Mouse (Mus musculus): Measurements from ENCODE around the gene Il12rb2. TPM values are rescaled to one million over a fixed set of nuclear protein-coding genes. Genes with fewer than 3 reads are reported as not detected.

Il12rb2 gene
- polyA plus RNA-seq, 1 experiment, result not detected

GRCm38 (mm10) chr6:67303210-67303609 lies 72.8 kb downstream of the Il12rb2 start:
- Histone ChIP-seq H3K4me1 (ENCODE audit: control insufficient read depth, insufficient read depth, low read length) (peaks cover 3% of the 10 kb centered on the region), H3K27me3 (ENCODE audit: control insufficient read depth, insufficient read depth, low read length, poor library complexity, severe bottlenecking) (no peaks in the 10 kb centered on the region), H3K36me3 (ENCODE audit: control insufficient read depth, insufficient read depth, low read length, poor library complexity, severe bottlenecking) (no peaks in the 10 kb centered on the region), H3K9me3 (replicated peaks; ENCODE audit: control insufficient read depth, insufficient read depth, low read length, poor library complexity, severe bottlenecking) (no peaks in the 10 kb centered on the region), H3K27ac (ENCODE audit: insufficient read depth, low read length) (no peak overlapping the region), H3K9ac (ENCODE audit: low read depth, poor library complexity, severe bottlenecking) (no peak overlapping the region), H3K4me3 (ENCODE audit: low read depth, low read length) (no peak overlapping the region)
- TF ChIP-seq POLR2A (IDR thresholded peaks at IDR 0.05; ENCODE audit: insufficient read depth, low read length), result no peak
- no peak for TF ChIP-seq EP300 (IDR thresholded peaks at IDR 0.05; ENCODE audit: insufficient read depth, low read depth, low read length)
- no peak for TF ChIP-seq CTCF (IDR thresholded peaks at IDR 0.05; ENCODE audit: low read depth, low read length)

GRCm38 (mm10) chr6:67302471-67302870 lies 73.5 kb downstream of the Il12rb2 start:
- H3K27ac ChIP-seq (ENCODE audit: insufficient read depth, low read length), result no peak overlapping the region
- H3K4me3 ChIP-seq (ENCODE audit: low read depth, low read length), result no peak overlapping the region
- no peak for TF ChIP-seq EP300 (IDR thresholded peaks at IDR 0.05; ENCODE audit: insufficient read depth, low read depth, low read length)
- no peak for TF ChIP-seq POLR2A (IDR thresholded peaks at IDR 0.05; ENCODE audit: insufficient read depth, low read length)
- TF ChIP-seq CTCF (IDR thresholded peaks at IDR 0.05; ENCODE audit: low read depth, low read length), result no peak
- H3K36me3 ChIP-seq (ENCODE audit: control insufficient read depth, insufficient read depth, low read length, poor library complexity, severe bottlenecking), result no peaks in the 10 kb centered on the region
- no peaks in the 10 kb centered on the region for H3K9me3 ChIP-seq (replicated peaks; ENCODE audit: control insufficient read depth, insufficient read depth, low read length, poor library complexity, severe bottlenecking)
- no peaks in the 10 kb centered on the region for H3K27me3 ChIP-seq (ENCODE audit: control insufficient read depth, insufficient read depth, low read length, poor library complexity, severe bottlenecking)
- H3K9ac ChIP-seq (ENCODE audit: low read depth, poor library complexity, severe bottlenecking), result no peak overlapping the region
- H3K4me1 ChIP-seq (ENCODE audit: control insufficient read depth, insufficient read depth, low read length), result peaks cover 3% of the 10 kb centered on the region

GRCm38 (mm10) chr6:67301230-67301629 lies 74.8 kb downstream of the Il12rb2 start:
- no peaks in the 10 kb centered on the region for H3K9me3 ChIP-seq (replicated peaks; ENCODE audit: control insufficient read depth, insufficient read depth, low read length, poor library complexity, severe bottlenecking)
- H3K27ac ChIP-seq (ENCODE audit: insufficient read depth, low read length), result 0 out of 2 replicates have a peak overlapping the region, but pooled peaks have one; percentile 4
- H3K4me1 ChIP-seq (ENCODE audit: control insufficient read depth, insufficient read depth, low read length), result peaks cover 3% of the 10 kb centered on the region
- H3K9ac ChIP-seq (ENCODE audit: low read depth, poor library complexity, severe bottlenecking), result no peak overlapping the region
- H3K36me3 ChIP-seq (ENCODE audit: control insufficient read depth, insufficient read depth, low read length, poor library complexity, severe bottlenecking), result no peaks in the 10 kb centered on the region
- TF ChIP-seq EP300 (IDR thresholded peaks at IDR 0.05; ENCODE audit: insufficient read depth, low read depth, low read length), result no peak
- TF ChIP-seq POLR2A (IDR thresholded peaks at IDR 0.05; ENCODE audit: insufficient read depth, low read length), result no peak
- no peak for TF ChIP-seq CTCF (IDR thresholded peaks at IDR 0.05; ENCODE audit: low read depth, low read length)
- no peaks in the 10 kb centered on the region for H3K27me3 ChIP-seq (ENCODE audit: control insufficient read depth, insufficient read depth, low read length, poor library complexity, severe bottlenecking)
- no peak overlapping the region for H3K4me3 ChIP-seq (ENCODE audit: low read depth, low read length)

- H3K4me1 ChIP-seq (ENCODE audit: control insufficient read depth, insufficient read depth, low read length), result peaks cover 3% of the 10 kb centered on the region
- TF ChIP-seq POLR2A (IDR thresholded peaks at IDR 0.05; ENCODE audit: insufficient read depth, low read length) (no peak), EP300 (IDR thresholded peaks at IDR 0.05; ENCODE audit: insufficient read depth, low read depth, low read length) (no peak), CTCF (IDR thresholded peaks at IDR 0.05; ENCODE audit: low read depth, low read length) (no peak)
- H3K27ac ChIP-seq (ENCODE audit: insufficient read depth, low read length), result no peak overlapping the region
Observed at GRCm38 (mm10) chr6:67300710-67301163, 75.3 kb downstream of the Il12rb2 start.

GRCm38 (mm10) chr6:67300300-67300699 lies 75.7 kb downstream of the Il12rb2 start:
- H3K9ac ChIP-seq (ENCODE audit: low read depth, poor library complexity, severe bottlenecking), result no peak overlapping the region
- H3K4me3 ChIP-seq (ENCODE audit: low read depth, low read length), result no peak overlapping the region
- no peaks in the 10 kb centered on the region for H3K36me3 ChIP-seq (ENCODE audit: control insufficient read depth, insufficient read depth, low read length, poor library complexity, severe bottlenecking)
- H3K4me1 ChIP-seq (ENCODE audit: control insufficient read depth, insufficient read depth, low read length), result peaks cover 3% of the 10 kb centered on the region
- no peaks in the 10 kb centered on the region for H3K9me3 ChIP-seq (replicated peaks; ENCODE audit: control insufficient read depth, insufficient read depth, low read length, poor library complexity, severe bottlenecking)
- TF ChIP-seq CTCF (IDR thresholded peaks at IDR 0.05; ENCODE audit: low read depth, low read length) (no peak), EP300 (IDR thresholded peaks at IDR 0.05; ENCODE audit: insufficient read depth, low read depth, low read length) (no peak), POLR2A (IDR thresholded peaks at IDR 0.05; ENCODE audit: insufficient read depth, low read length) (no peak)
- H3K27me3 ChIP-seq (ENCODE audit: control insufficient read depth, insufficient read depth, low read length, poor library complexity, severe bottlenecking), result no peaks in the 10 kb centered on the region
- H3K27ac ChIP-seq (ENCODE audit: insufficient read depth, low read length), result no peak overlapping the region

More at GRCm38 (mm10) chr6:67300710-67301163, 75.3 kb downstream of the Il12rb2 start:
- Histone ChIP-seq H3K4me3 (ENCODE audit: low read depth, low read length) (no peak overlapping the region), H3K36me3 (ENCODE audit: control insufficient read depth, insufficient read depth, low read length, poor library complexity, severe bottlenecking) (no peaks in the 10 kb centered on the region), H3K27me3 (ENCODE audit: control insufficient read depth, insufficient read depth, low read length, poor library complexity, severe bottlenecking) (no peaks in the 10 kb centered on the region), H3K9me3 (replicated peaks; ENCODE audit: control insufficient read depth, insufficient read depth, low read length, poor library complexity, severe bottlenecking) (no peaks in the 10 kb centered on the region), H3K9ac (ENCODE audit: low read depth, poor library complexity, severe bottlenecking) (no peak overlapping the region)

GRCm38 (mm10) chr6:67298742-67299141 lies 77.2 kb downstream of the Il12rb2 start:
- Histone ChIP-seq H3K27ac (ENCODE audit: insufficient read depth, low read length) (no peak overlapping the region), H3K9me3 (replicated peaks; ENCODE audit: control insufficient read depth, insufficient read depth, low read length, poor library complexity, severe bottlenecking) (no peaks in the 10 kb centered on the region), H3K4me3 (ENCODE audit: low read depth, low read length) (no peak overlapping the region), H3K36me3 (ENCODE audit: control insufficient read depth, insufficient read depth, low read length, poor library complexity, severe bottlenecking) (no peaks in the 10 kb centered on the region), H3K9ac (ENCODE audit: low read depth, poor library complexity, severe bottlenecking) (no peak overlapping the region), H3K4me1 (ENCODE audit: control insufficient read depth, insufficient read depth, low read length) (peaks cover 3% of the 10 kb centered on the region), H3K27me3 (ENCODE audit: control insufficient read depth, insufficient read depth, low read length, poor library complexity, severe bottlenecking) (no peaks in the 10 kb centered on the region)
- TF ChIP-seq EP300 (IDR thresholded peaks at IDR 0.05; ENCODE audit: insufficient read depth, low read depth, low read length), result no peak
- no peak for TF ChIP-seq POLR2A (IDR thresholded peaks at IDR 0.05; ENCODE audit: insufficient read depth, low read length)
- no peak for TF ChIP-seq CTCF (IDR thresholded peaks at IDR 0.05; ENCODE audit: low read depth, low read length)

Measured in ES-Bruce4 (cell line).